Comparison of ENCODE assay signal across 26 mouse cellular contexts in the genomic region with DNA sequence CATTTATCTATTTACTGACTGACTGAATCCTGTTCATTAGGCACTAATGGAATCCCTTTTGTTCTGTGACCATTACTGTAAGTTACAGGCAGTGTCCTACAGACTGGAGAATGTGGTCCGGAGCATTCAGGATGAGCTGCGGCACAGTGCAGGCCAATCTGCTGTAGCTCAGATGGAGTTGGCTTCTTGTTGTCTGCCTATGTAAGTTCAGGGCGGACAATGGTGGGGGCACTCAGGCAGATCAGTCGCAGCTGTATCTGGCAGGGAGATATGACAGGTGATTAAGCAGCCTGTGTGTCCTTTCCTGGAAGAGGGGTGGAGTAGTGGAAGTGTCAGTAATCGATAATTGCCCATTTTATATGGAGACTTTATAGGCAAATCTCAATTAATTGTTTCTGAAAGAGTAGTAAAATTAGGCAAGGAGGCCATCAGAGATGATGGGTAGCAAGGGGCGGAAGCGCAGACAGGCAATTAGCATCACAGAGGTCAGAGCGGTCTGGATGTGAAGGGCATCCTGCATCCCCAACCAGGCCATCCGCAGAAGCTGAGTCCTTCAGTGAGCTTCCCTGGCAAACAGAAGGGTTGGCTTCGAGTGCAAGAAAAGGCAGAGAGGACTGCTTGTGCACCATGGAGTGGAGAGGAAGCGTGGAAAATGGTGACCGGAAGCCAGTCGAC.
DNase-seq lines count a peak whose midpoint lies in the region; ATAC-seq lines count a peak whose summit lies in the region.
"Had no signal": no experiment of that assay in that cellular context is flagged by ENCODE, and none has a peak within 500 bp of the region (broad histone marks: within the 10 kb centered on the region; RNA-seq: fewer than 3 reads in every experiment).

No protein-coding gene starts in this region.

- no peaks in the 10 kb centered on the region for H3K27me3 ChIP-seq in hindbrain, embryonic 12.5 days
- H3K27me3 ChIP-seq in hindbrain, embryonic 14.5 days (ENCODE audit: control insufficient read depth, insufficient read depth, low read length) = no peaks in the 10 kb centered on the region
- H3K27me3 ChIP-seq in neural tube, embryonic 14.5 days (ENCODE audit: control insufficient read depth, insufficient read depth, low read length) = no peaks in the 10 kb centered on the region
- H3K27me3 ChIP-seq in neural tube, embryonic 15.5 days (replicated peaks) = no peaks in the 10 kb centered on the region
- H3K27me3 ChIP-seq: embryonic facial prominence, embryonic 13.5 days; embryonic facial prominence, embryonic 15.5 days; forebrain, embryonic 12.5 days had no signal

- H3K4me2 ChIP-seq in hindbrain, embryonic 12.5 days (replicated peaks) = no peak overlapping the region
- no peak overlapping the region for H3K4me2 ChIP-seq in hindbrain, embryonic 14.5 days (replicated peaks)
- no peak overlapping the region for H3K4me2 ChIP-seq in neural tube, embryonic 14.5 days (ENCODE audit: low read depth, low read length)
- no peak overlapping the region for H3K4me2 ChIP-seq in neural tube, embryonic 15.5 days
- H3K4me2 ChIP-seq: embryonic facial prominence, embryonic 13.5 days; embryonic facial prominence, embryonic 15.5 days; forebrain, embryonic 12.5 days had no signal

- no peaks in the 10 kb centered on the region for H3K36me3 ChIP-seq in hindbrain, embryonic 12.5 days
- no peaks in the 10 kb centered on the region for H3K36me3 ChIP-seq in hindbrain, embryonic 14.5 days (replicated peaks; ENCODE audit: control insufficient read depth, insufficient read depth)
- no peaks in the 10 kb centered on the region for H3K36me3 ChIP-seq in neural tube, embryonic 14.5 days (ENCODE audit: control insufficient read depth, insufficient read depth, low read length)
- H3K36me3 ChIP-seq in neural tube, embryonic 15.5 days = no peaks in the 10 kb centered on the region
- H3K36me3 ChIP-seq: embryonic facial prominence, embryonic 13.5 days; embryonic facial prominence, embryonic 15.5 days; forebrain, embryonic 10.5 days; forebrain, embryonic 12.5 days had no signal

- H3K4me1 ChIP-seq in hindbrain, embryonic 12.5 days = peaks cover 5% of the 10 kb centered on the region; the same call in 1 of the 2 replicates
- no peaks in the 10 kb centered on the region for H3K4me1 ChIP-seq in hindbrain, embryonic 14.5 days (replicated peaks; ENCODE audit: control insufficient read depth, insufficient read depth, low read length)
- no peaks in the 10 kb centered on the region for H3K4me1 ChIP-seq in neural tube, embryonic 14.5 days (ENCODE audit: control insufficient read depth, insufficient read depth, low read length)
- H3K4me1 ChIP-seq in neural tube, embryonic 15.5 days = peaks cover 5% of the 10 kb centered on the region; the same call in 1 of the 2 replicates
- H3K4me1 ChIP-seq: embryonic facial prominence, embryonic 13.5 days; embryonic facial prominence, embryonic 15.5 days had no signal

- 78% methylated on average over 13 of the region's 13 CpGs for WGBS in hindbrain, embryonic 12.5 days
- 78% methylated on average over 13 of the region's 13 CpGs for WGBS in hindbrain, embryonic 14.5 days
- WGBS in neural tube, embryonic 14.5 days = 73% methylated on average over 13 of the region's 13 CpGs
- WGBS in neural tube, embryonic 15.5 days = 76% methylated on average over 13 of the region's 13 CpGs

- no peak for ATAC-seq in hindbrain, embryonic 12.5 days (ENCODE audit: low FRiP score)
- ATAC-seq in hindbrain, embryonic 14.5 days (ENCODE audit: low FRiP score) = no peak
- peak; percentile 21; the same call in 1 of the 2 replicates for ATAC-seq in neural tube, embryonic 14.5 days (ENCODE audit: low read depth)
- ATAC-seq in neural tube, embryonic 15.5 days (ENCODE audit: low FRiP score) = no peak; the same call in 1 of the 2 replicates
- ATAC-seq: CD4-positive, CD25-positive, alpha-beta regulatory T cell, adult 4 months; forebrain, embryonic 14.5 days; forebrain, embryonic 16.5 days had no signal

- H3K27ac ChIP-seq in hindbrain, embryonic 12.5 days = 0 out of 2 replicates have a peak overlapping the region, but pooled peaks have one; percentile 9
- no peak overlapping the region for H3K27ac ChIP-seq in hindbrain, embryonic 14.5 days
- H3K27ac ChIP-seq in neural tube, embryonic 14.5 days (ENCODE audit: low read depth, low read length) = no peak overlapping the region
- H3K27ac ChIP-seq in neural tube, embryonic 15.5 days (replicated peaks) = no peak overlapping the region
- H3K27ac ChIP-seq: embryonic facial prominence, embryonic 13.5 days; embryonic facial prominence, embryonic 15.5 days; forebrain, embryonic 10.5 days; forebrain, embryonic 12.5 days had no signal

- DNase-seq in hindbrain, embryonic 14.5 days (ENCODE audit: low spot score) = no peak
- DNase-seq in ZHBTc4 (ENCODE audit: low read depth, low spot score) = peak; percentile 70
- no peak for DNase-seq in heart, adult 9 months (ENCODE audit: low spot score in 2 of 2)
- DNase-seq in kidney, postnatal 25 days = no peak
- DNase-seq: adrenal gland, adult 8-10 months; adrenal gland, postnatal 14 days; adrenal gland, postnatal 36 days; B cell, adult 2 months; cerebellum, adult 11 months; cerebellum, adult 18-20 months; cerebellum, adult 8-10 months; cerebellum, adult 9-11 months; cerebellum, postnatal 14 days; cerebellum, postnatal 36 days; embryo, embryonic 11 days had no signal

- no peak overlapping the region for H3K9ac ChIP-seq in hindbrain, embryonic 12.5 days
- no peak overlapping the region for H3K9ac ChIP-seq in hindbrain, embryonic 14.5 days
- H3K9ac ChIP-seq in neural tube, embryonic 14.5 days (replicated peaks; ENCODE audit: low read depth, low read length) = no peak overlapping the region
- H3K9ac ChIP-seq in neural tube, embryonic 15.5 days (replicated peaks) = no peak overlapping the region
- H3K9ac ChIP-seq: embryonic facial prominence, embryonic 13.5 days; embryonic facial prominence, embryonic 15.5 days; forebrain, embryonic 12.5 days had no signal

- no peak overlapping the region for H3K4me3 ChIP-seq in hindbrain, embryonic 12.5 days
- H3K4me3 ChIP-seq in hindbrain, embryonic 14.5 days (replicated peaks; ENCODE audit: low read length) = no peak overlapping the region
- no peak overlapping the region for H3K4me3 ChIP-seq in neural tube, embryonic 14.5 days (ENCODE audit: low read depth, low read length)
- H3K4me3 ChIP-seq in neural tube, embryonic 15.5 days (replicated peaks) = no peak overlapping the region
- H3K4me3 ChIP-seq: embryonic facial prominence, embryonic 13.5 days; embryonic facial prominence, embryonic 15.5 days; erythroblast, embryonic 14.5 days; forebrain, embryonic 10.5 days; forebrain, embryonic 12.5 days had no signal

- H3K9me3 ChIP-seq in hindbrain, embryonic 12.5 days (replicated peaks) = no peaks in the 10 kb centered on the region
- no peaks in the 10 kb centered on the region for H3K9me3 ChIP-seq in hindbrain, embryonic 14.5 days (ENCODE audit: control insufficient read depth, low read length)
- no peaks in the 10 kb centered on the region for H3K9me3 ChIP-seq in neural tube, embryonic 14.5 days (ENCODE audit: control insufficient read depth, low read length)
- no peaks in the 10 kb centered on the region for H3K9me3 ChIP-seq in neural tube, embryonic 15.5 days (replicated peaks)
- H3K9me3 ChIP-seq: embryonic facial prominence, embryonic 13.5 days; embryonic facial prominence, embryonic 15.5 days; forebrain, embryonic 10.5 days; forebrain, embryonic 12.5 days had no signal
